ENCODE assay signal across 7 mouse cellular contexts in genomic region chr15:101174294-101175130, GRCm38 (mm10). TPM values are rescaled to one million over a fixed set of nuclear protein-coding genes. Genes with fewer than 3 reads are reported as not detected.
A peak's percentile ranks its signal among the peaks of the same experiment; 100 is the strongest.
DNase-seq lines count a peak whose midpoint lies in the region; ATAC-seq lines count a peak whose summit lies in the region.

No protein-coding gene starts in this region.

- H3K4me2 ChIP-seq in hindbrain, embryonic 15.5 days = peak overlapping the region; percentile 87

- peaks cover 14% of the 10 kb centered on the region for H3K27me3 ChIP-seq in embryonic facial prominence, embryonic 10.5 days (replicated peaks; ENCODE audit: low read depth, poor library complexity, severe bottlenecking)
- H3K27me3 ChIP-seq in hindbrain, embryonic 15.5 days = no peaks in the 10 kb centered on the region

- peak overlapping the region; percentile 92 for H3K4me3 ChIP-seq in embryonic facial prominence, embryonic 10.5 days
- H3K4me3 ChIP-seq in hindbrain, embryonic 15.5 days = peak overlapping the region; percentile 66
- H3K4me3 ChIP-seq in macrophage (ENCODE audit: inconsistent target) = peak overlapping the region; percentile 69

- peaks cover 53% of the 10 kb centered on the region for H3K79me2 ChIP-seq in macrophage (ENCODE audit: inconsistent target)

- no peaks in the 10 kb centered on the region for H3K9me3 ChIP-seq in embryonic facial prominence, embryonic 10.5 days
- no peaks in the 10 kb centered on the region for H3K9me3 ChIP-seq in hindbrain, embryonic 15.5 days

- H3K4me1 ChIP-seq in embryonic facial prominence, embryonic 10.5 days = peaks cover 49% of the 10 kb centered on the region
- H3K4me1 ChIP-seq in hindbrain, embryonic 15.5 days (replicated peaks) = peaks cover 53% of the 10 kb centered on the region

- ATAC-seq in hindbrain, embryonic 15.5 days (ENCODE audit: low FRiP score, low read depth) = peak; percentile 70

- H3K9ac ChIP-seq in hindbrain, embryonic 15.5 days = peak overlapping the region; percentile 82

- peak overlapping the region; percentile 97 for H3K27ac ChIP-seq in embryonic facial prominence, embryonic 10.5 days (replicated peaks)
- peak overlapping the region; percentile 92 for H3K27ac ChIP-seq in hindbrain, embryonic 15.5 days (replicated peaks)
- H3K27ac ChIP-seq in macrophage = 0 out of 2 replicates have a peak overlapping the region, but pooled peaks have one; percentile 17

- WGBS in embryonic facial prominence, embryonic 10.5 days = under 1% methylated on average over 46 of the region's 46 CpGs
- under 1% methylated on average over 27 of the region's 46 CpGs for WGBS in hindbrain, embryonic 15.5 days
- 1% methylated on average over 44 of the region's 46 CpGs for WGBS in macrophage (ENCODE audit: missing documents)

- DNase-seq in right cerebral cortex, postnatal 4 days = peak; percentile 39
- no peak for DNase-seq in right cerebral cortex, postnatal 36 days (ENCODE audit: low spot score in 2 of 2)
- DNase-seq in embryonic facial prominence, embryonic 10.5 days (ENCODE audit: low spot score) = peak; percentile 29
- peak; percentile 47 for DNase-seq in thymus, postnatal 25 days
- DNase-seq in ovary, postnatal 14 days (ENCODE audit: low spot score) = no peak

- H3K36me3 ChIP-seq in embryonic facial prominence, embryonic 10.5 days (replicated peaks) = no peaks in the 10 kb centered on the region
- H3K36me3 ChIP-seq in hindbrain, embryonic 15.5 days = no peaks in the 10 kb centered on the region
- no peaks in the 10 kb centered on the region for H3K36me3 ChIP-seq in macrophage (ENCODE audit: inconsistent target)

RNA-seq across cellular contexts. Expression of gene Acvr1b, which starts 0.6 kb away (rescaled TPM):
- 5.5 and 6.2 TPM in 2 replicates for polyA plus RNA-seq in embryonic facial prominence, embryonic 10.5 days (2016; fragmentation: Nextera tagmentation; extraction: Ambion mirVana)
- 21.7 and 24.1 TPM in 2 replicates for polyA plus RNA-seq in hindbrain, embryonic 15.5 days (2015; fragmentation: Nextera tagmentation; extraction: Ambion mirVana)
- 10 to 100 TPM in 17 of 26 experiments, 1 to 10 TPM in 9; 3.9 to 30.0 (median 13.3) TPM for total RNA-seq in macrophage (2018; cell fraction: chromatin; rRNA removed)
- 10 to 100 TPM in 24 of 26 experiments, 1 to 10 TPM in 2; 8.4 to 19.8 (median 14.9) TPM for total RNA-seq in macrophage (2018; cell fraction: cytosol; rRNA removed)
- 10 to 100 TPM; 12.9 to 36.2 (median 21.7) TPM for total RNA-seq in macrophage (2018; cell fraction: nucleus; rRNA removed)
- polyA plus RNA-seq in macrophage (2018) = 13.7 to 15.7 TPM (median 14.6 TPM) in 3 replicates

RNA-seq across cellular contexts. Expression of gene Acvrl1, which starts 46.2 kb away (rescaled TPM):
- polyA plus RNA-seq in embryonic facial prominence, embryonic 10.5 days (2016; fragmentation: Nextera tagmentation; extraction: Ambion mirVana) = 10.3 and 10.6 TPM in 2 replicates
- polyA plus RNA-seq in hindbrain, embryonic 15.5 days (2015; fragmentation: Nextera tagmentation; extraction: Ambion mirVana) = 9.5 and 9.6 TPM in 2 replicates
- 10 to 100 TPM in 3 of 26 experiments, 1 to 10 TPM in 22, under 1 TPM in 1; 0.45 to 21.0 (median 6.3) TPM for total RNA-seq in macrophage (2018; cell fraction: chromatin; rRNA removed)
- 10 to 100 TPM in 18 of 26 experiments, 1 to 10 TPM in 8; 6.5 to 17.7 (median 11.1) TPM for total RNA-seq in macrophage (2018; cell fraction: cytosol; rRNA removed)
- total RNA-seq in macrophage (2018; cell fraction: nucleus; rRNA removed) = 10 to 100 TPM in 19 of 26 experiments, 1 to 10 TPM in 7; 2.4 to 34.0 (median 11.2) TPM
- 8.7 to 12.6 TPM (median 11.5 TPM) in 3 replicates for polyA plus RNA-seq in macrophage (2018)

RNA-seq across cellular contexts. Expression of gene Grasp, which starts 49.5 kb away (rescaled TPM):
- polyA plus RNA-seq in embryonic facial prominence, embryonic 10.5 days (2016; fragmentation: Nextera tagmentation; extraction: Ambion mirVana) = 5.3 and 6.7 TPM in 2 replicates
- polyA plus RNA-seq in hindbrain, embryonic 15.5 days (2015; fragmentation: Nextera tagmentation; extraction: Ambion mirVana) = 1.9 and 2.4 TPM in 2 replicates
- under 1 TPM in 9 of 26 experiments, not detected in 17; 0.29 to 0.87 (median 0.66) TPM for total RNA-seq in macrophage (2018; cell fraction: chromatin; rRNA removed)
- total RNA-seq in macrophage (2018; cell fraction: cytosol; rRNA removed) = 1 to 10 TPM in 1 of 26 experiments, under 1 TPM in 24, not detected in 1; 0.04 to 1.0 (median 0.21) TPM
- under 1 TPM in 17 of 26 experiments, not detected in 9; 0.22 to 0.94 (median 0.65) TPM for total RNA-seq in macrophage (2018; cell fraction: nucleus; rRNA removed)
- 0.26 to 0.36 TPM in 2 of 3 replicates, not detected in the other for polyA plus RNA-seq in macrophage (2018)

RNA-seq across cellular contexts. Expression of gene Ankrd33, which starts 59.0 kb away (rescaled TPM):
- 0.10 TPM in 1 of 2 replicates, not detected in the other for polyA plus RNA-seq in embryonic facial prominence, embryonic 10.5 days (2016; fragmentation: Nextera tagmentation; extraction: Ambion mirVana)
- polyA plus RNA-seq in hindbrain, embryonic 15.5 days (2015; fragmentation: Nextera tagmentation; extraction: Ambion mirVana) = not detected in 2 replicates
- total RNA-seq in macrophage (2018; cell fraction: chromatin; rRNA removed) = not detected
- total RNA-seq in macrophage (2018; cell fraction: cytosol; rRNA removed) = not detected
- total RNA-seq in macrophage (2018; cell fraction: nucleus; rRNA removed) = not detected
- not detected in 3 replicates for polyA plus RNA-seq in macrophage (2018)

Comparison
In these comparisons a context has a peak if more than half of its experiments do, and no peak if none do; other contexts are left out.
1. DNase-seq: peak in right cerebral cortex, postnatal 4 days (single experiment), embryonic facial prominence, embryonic 10.5 days (single experiment) and thymus, postnatal 25 days (single experiment); none in right cerebral cortex, postnatal 36 days (0 of 2) and ovary, postnatal 14 days (single experiment).
2. H3K27ac ChIP-seq: peak in every context shown above with its lines; median percentile 97 in embryonic facial prominence, embryonic 10.5 days; 92 in hindbrain, embryonic 15.5 days; 17 in macrophage.
3. Peak in every context shown above with its lines, with median percentiles within 50 percentile points of each other: H3K4me3 ChIP-seq.